Mouse (Mus musculus): ENCODE data around the gene Arvcf. TPM values are rescaled to one million over a fixed set of nuclear protein-coding genes. Genes with fewer than 3 reads are reported as not detected.

The Arvcf gene
- total and polyA plus RNA-seq, 2 experiments from 2014 or later, result 22.5 to 62.1 TPM

DNA sequence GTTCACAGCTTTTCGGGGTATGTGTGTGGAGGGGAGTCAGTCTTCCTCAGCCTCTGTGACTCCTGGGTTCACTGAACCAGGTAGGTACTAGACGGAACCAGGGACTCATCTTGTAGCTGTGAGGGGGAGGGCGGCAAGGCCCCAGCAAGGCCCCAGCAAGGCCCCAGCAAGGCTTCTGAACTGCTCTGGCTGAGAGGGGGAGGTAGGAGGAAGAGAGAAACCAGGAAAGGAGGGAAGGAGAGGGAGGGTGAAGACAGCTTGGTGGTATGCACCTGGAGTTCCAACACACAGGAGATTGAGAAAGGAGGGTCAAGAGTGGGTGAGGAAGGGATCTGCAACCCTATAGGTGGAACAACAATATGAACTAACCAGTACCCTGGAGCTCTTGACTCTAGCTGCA is 68.9 kb downstream of the Arvcf start:
- no peak; the same call in 1 of the 2 replicates for ATAC-seq (ENCODE audit: insufficient read depth, low read depth)
- H3K27ac ChIP-seq (ENCODE audit: low read depth), result peak overlapping the region; percentile 73
- no peak overlapping the region for H3K4me2 ChIP-seq (ENCODE audit: low read depth, low read length)
- H3K9ac ChIP-seq (replicated peaks; ENCODE audit: low read depth, low read length), result no peak overlapping the region
- H3K36me3 ChIP-seq (replicated peaks; ENCODE audit: control insufficient read depth, insufficient read depth, low read length), result peaks cover 23% of the 10 kb centered on the region
- H3K4me1 ChIP-seq (ENCODE audit: control insufficient read depth, insufficient read depth), result peaks cover 16% of the 10 kb centered on the region; the same call in 1 of the 2 replicates
- no peak for DNase-seq (ENCODE audit: low spot score)
- H3K4me3 ChIP-seq (ENCODE audit: low read depth, low read length), result no peak overlapping the region
- 73% methylated on average over 3 of the region's 3 CpGs for WGBS
- TF ChIP-seq EP300 (IDR thresholded peaks at IDR 0.05; ENCODE audit: low read depth) (no peak), CTCF (IDR thresholded peaks at IDR 0.05; ENCODE audit: low read depth) (no peak)
- no peaks in the 10 kb centered on the region for H3K9me3 ChIP-seq (replicated peaks; ENCODE audit: control insufficient read depth, low read length)
- H3K27me3 ChIP-seq (ENCODE audit: control insufficient read depth, insufficient read depth, low read length), result no peaks in the 10 kb centered on the region

DNA sequence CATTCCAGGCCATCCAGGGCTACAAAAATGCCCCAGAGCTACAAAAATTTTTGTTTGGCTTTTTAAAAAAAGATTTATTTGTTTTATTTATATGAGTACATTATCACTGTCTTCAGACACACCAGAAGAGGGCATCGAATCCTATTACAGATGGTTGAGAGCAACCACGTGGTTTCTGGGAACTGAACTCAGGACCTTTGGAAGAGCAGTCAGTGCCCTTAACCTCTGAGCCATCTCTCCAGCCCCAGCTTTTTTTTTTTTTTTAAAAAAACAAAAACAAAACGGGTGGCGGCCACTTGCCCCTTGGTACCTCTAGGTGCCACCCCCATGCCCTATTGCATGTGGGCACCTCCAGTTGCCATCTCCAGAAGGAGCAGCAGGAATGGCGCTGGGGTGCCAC is 69.5 kb downstream of the Arvcf start:
- Histone ChIP-seq H3K9me3 (replicated peaks; ENCODE audit: control insufficient read depth, low read length) (no peaks in the 10 kb centered on the region), H3K27me3 (ENCODE audit: control insufficient read depth, insufficient read depth, low read length) (no peaks in the 10 kb centered on the region), H3K4me3 (ENCODE audit: low read depth, low read length) (no peak overlapping the region), H3K36me3 (replicated peaks; ENCODE audit: control insufficient read depth, insufficient read depth, low read length) (peaks cover 30% of the 10 kb centered on the region), H3K4me2 (ENCODE audit: low read depth, low read length) (no peak overlapping the region), H3K4me1 (ENCODE audit: control insufficient read depth, insufficient read depth) (0 out of 2 replicates have a peak, but pooled peaks cover 9% of the 10 kb centered on the region), H3K9ac (replicated peaks; ENCODE audit: low read depth, low read length) (no peak overlapping the region), H3K27ac (ENCODE audit: low read depth) (no peak overlapping the region)
- no peak for TF ChIP-seq CTCF (IDR thresholded peaks at IDR 0.05; ENCODE audit: low read depth)
- no peak for TF ChIP-seq EP300 (IDR thresholded peaks at IDR 0.05; ENCODE audit: low read depth)
- WGBS, result 92% methylated on average over 5 of the region's 5 CpGs
- no peak for DNase-seq (ENCODE audit: low spot score)
- no peak for ATAC-seq (ENCODE audit: insufficient read depth, low read depth)

DNA sequence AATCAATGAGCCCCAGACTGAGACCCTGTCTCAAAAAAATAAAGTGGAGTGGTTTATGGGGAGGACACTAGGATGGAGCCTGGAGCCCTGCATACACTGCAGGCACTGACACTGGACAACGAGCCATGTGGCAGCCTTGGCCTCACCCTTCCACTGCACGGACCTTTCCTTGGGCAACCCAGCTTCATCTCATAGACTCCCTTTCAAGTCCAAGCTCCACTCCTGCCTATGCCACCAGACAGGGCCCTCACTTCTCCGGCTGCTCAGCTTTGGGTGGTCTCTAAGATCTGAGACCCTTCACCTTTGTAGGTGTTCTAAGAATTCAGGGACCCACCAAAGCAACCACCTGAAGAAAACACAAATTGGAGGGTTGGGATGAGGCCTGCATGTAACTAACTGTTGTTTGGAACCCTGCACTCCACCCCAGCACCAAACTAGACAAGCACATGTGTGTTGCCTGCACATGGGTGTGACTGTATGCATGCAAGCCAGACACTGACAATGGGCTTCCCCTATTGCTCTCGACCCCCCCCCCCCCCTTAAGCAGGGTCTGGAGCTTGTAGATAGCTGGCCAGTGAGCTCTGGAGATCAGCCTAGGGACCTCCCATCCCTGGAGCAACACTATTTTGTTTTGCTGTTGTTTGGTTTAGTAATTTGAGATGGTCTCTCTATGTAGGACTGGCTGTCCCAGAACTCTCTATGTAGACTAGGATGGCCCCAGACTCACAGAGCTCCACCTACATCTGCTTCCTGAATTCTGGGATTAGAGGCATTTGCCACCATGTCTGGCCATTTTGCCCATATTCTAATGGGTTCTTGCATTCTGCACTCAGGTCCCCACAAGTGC is 71.0 kb downstream of the Arvcf start:
- no peaks in the 10 kb centered on the region for H3K27me3 ChIP-seq (ENCODE audit: control insufficient read depth, insufficient read depth, low read length)
- ATAC-seq (ENCODE audit: insufficient read depth, low read depth), result no peak

GRCm38 (mm10) chr16:18419603-18420026 is 71.6 kb downstream of the Arvcf start:
- Histone ChIP-seq H3K27ac (ENCODE audit: low read depth) (no peak overlapping the region), H3K4me2 (ENCODE audit: low read depth, low read length) (no peak overlapping the region), H3K4me3 (ENCODE audit: low read depth, low read length) (no peak overlapping the region), H3K36me3 (replicated peaks; ENCODE audit: control insufficient read depth, insufficient read depth, low read length) (peaks cover 36% of the 10 kb centered on the region), H3K4me1 (ENCODE audit: control insufficient read depth, insufficient read depth) (0 out of 2 replicates have a peak, but pooled peaks cover 19% of the 10 kb centered on the region), H3K9ac (replicated peaks; ENCODE audit: low read depth, low read length) (no peak overlapping the region), H3K9me3 (replicated peaks; ENCODE audit: control insufficient read depth, low read length) (no peaks in the 10 kb centered on the region), H3K27me3 (ENCODE audit: control insufficient read depth, insufficient read depth, low read length) (no peaks in the 10 kb centered on the region)
- DNase-seq (ENCODE audit: low spot score) (no peak), ATAC-seq (ENCODE audit: insufficient read depth, low read depth) (no peak)
- TF ChIP-seq CTCF (IDR thresholded peaks at IDR 0.05; ENCODE audit: low read depth) (no peak), EP300 (IDR thresholded peaks at IDR 0.05; ENCODE audit: low read depth) (no peak)
- 80% methylated on average over 1 of the region's 1 CpGs for WGBS

More for the DNA sequence above, 71.0 kb downstream of the Arvcf start:
- Histone ChIP-seq H3K9me3 (replicated peaks; ENCODE audit: control insufficient read depth, low read length) (no peaks in the 10 kb centered on the region), H3K4me2 (ENCODE audit: low read depth, low read length) (no peak overlapping the region), H3K4me3 (ENCODE audit: low read depth, low read length) (no peak overlapping the region), H3K27ac (ENCODE audit: low read depth) (no peak overlapping the region), H3K4me1 (ENCODE audit: control insufficient read depth, insufficient read depth) (0 out of 2 replicates have a peak, but pooled peaks cover 13% of the 10 kb centered on the region), H3K36me3 (replicated peaks; ENCODE audit: control insufficient read depth, insufficient read depth, low read length) (peaks cover 36% of the 10 kb centered on the region), H3K9ac (replicated peaks; ENCODE audit: low read depth, low read length) (no peak overlapping the region)
- DNase-seq (ENCODE audit: low spot score), result no peak
- 83% methylated on average over 4 of the region's 4 CpGs for WGBS
- TF ChIP-seq EP300 (IDR thresholded peaks at IDR 0.05; ENCODE audit: low read depth), result no peak
- TF ChIP-seq CTCF (IDR thresholded peaks at IDR 0.05; ENCODE audit: low read depth), result no peak

DNA sequence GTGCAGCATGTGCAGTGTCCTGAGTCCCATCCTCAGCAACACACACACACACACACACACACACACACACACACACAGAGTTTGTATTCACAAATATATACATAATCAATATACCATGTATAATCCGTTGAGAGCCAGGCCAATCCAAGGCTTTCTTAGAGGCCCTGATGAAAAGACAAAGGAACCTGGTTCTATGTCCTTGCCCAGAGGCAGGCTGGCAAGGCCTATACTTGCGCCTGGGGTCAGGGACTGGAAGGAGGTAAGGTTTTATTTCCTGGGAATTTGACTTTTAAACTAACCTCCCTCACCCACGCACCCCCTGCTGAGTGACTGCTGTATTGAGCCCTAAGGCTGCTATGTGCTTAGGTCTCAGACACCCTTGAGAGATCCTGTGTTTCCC is 72.6 kb downstream of the Arvcf start:
- Histone ChIP-seq H3K4me3 (ENCODE audit: low read depth, low read length) (no peak overlapping the region), H3K27me3 (ENCODE audit: control insufficient read depth, insufficient read depth, low read length) (no peaks in the 10 kb centered on the region), H3K36me3 (replicated peaks; ENCODE audit: control insufficient read depth, insufficient read depth, low read length) (peaks cover 36% of the 10 kb centered on the region), H3K9ac (replicated peaks; ENCODE audit: low read depth, low read length) (no peak overlapping the region), H3K9me3 (replicated peaks; ENCODE audit: control insufficient read depth, low read length) (no peaks in the 10 kb centered on the region), H3K4me1 (ENCODE audit: control insufficient read depth, insufficient read depth) (peaks cover 28% of the 10 kb centered on the region), H3K27ac (ENCODE audit: low read depth) (no peak overlapping the region), H3K4me2 (ENCODE audit: low read depth, low read length) (no peak overlapping the region)
- ATAC-seq (ENCODE audit: insufficient read depth, low read depth) (no peak), DNase-seq (ENCODE audit: low spot score) (no peak)
- TF ChIP-seq CTCF (IDR thresholded peaks at IDR 0.05; ENCODE audit: low read depth) (no peak), EP300 (IDR thresholded peaks at IDR 0.05; ENCODE audit: low read depth) (no peak)
- 83% methylated on average over 3 of the region's 3 CpGs for WGBS
